Mouse (Mus musculus) forebrain, embryonic 15.5 days (tissue): Measurements from ENCODE around the gene Fgfr2. TPM values are rescaled to one million over a fixed set of nuclear protein-coding genes. Genes with fewer than 3 reads are reported as not detected.

Experiments used
- ATAC-seq: fragments of 200-750 bp; cut with Nextera tagmentation; replicated peaks from 2 replicates; pipeline ENCODE4 v1.8.0; 2017; ENCODE audit warnings: mild to moderate bottlenecking, moderate TSS enrichment, moderate library complexity
- H3K27ac ChIP-seq: fragments of 300-500 bp; sonication (generic); replicated peaks from 2 replicates; pipeline ENCODE4 v1.5.1; 2015; ENCODE audit warnings: mild to moderate bottlenecking, inconsistent platforms
- H3K27me3 ChIP-seq: fragments of 300-500 bp; sonication (generic); 2 replicates; pipeline ENCODE4 v1.6.1; 2015; ENCODE audit warnings: inconsistent platforms
- H3K36me3 ChIP-seq: fragments of 300-500 bp; sonication (generic); 2 replicates; pipeline ENCODE4 v1.6.1; 2015; ENCODE audit warnings: mild to moderate bottlenecking, inconsistent platforms
- H3K4me1 ChIP-seq: fragments of 300-500 bp; sonication (generic); 2 replicates; pipeline ENCODE4 v1.6.1; 2015; ENCODE audit warnings: inconsistent platforms
- H3K4me2 ChIP-seq: fragments of 300-500 bp; sonication (generic); replicated peaks from 2 replicates; pipeline ENCODE4 v1.6.1; 2015; ENCODE audit warnings: mild to moderate bottlenecking, inconsistent platforms
- H3K4me3 ChIP-seq: fragments of 300-500 bp; sonication (generic); 2 replicates; pipeline ENCODE4 v1.5.1; 2015; ENCODE audit warnings: mild to moderate bottlenecking, inconsistent platforms
- H3K9ac ChIP-seq: fragments of 300-500 bp; sonication (generic); replicated peaks from 2 replicates; pipeline ENCODE4 v1.6.1; 2015; ENCODE audit warnings: mild to moderate bottlenecking, inconsistent platforms
- H3K9me3 ChIP-seq: fragments of 300-500 bp; sonication (generic); 2 replicates; pipeline ENCODE4 v1.6.1; 2016; ENCODE audit warnings: inconsistent platforms
- WGBS: fragments of 180-500 bp; shearing (Covaris S2); methylation state at CpG from one replicate; pipeline ENCODE4 v1.1.7; 2015; ENCODE audit warnings: mixed read lengths; 5-methylcytosine and 5-hydroxymethylcytosine counted together
- polyA plus RNA-seq: library from polyadenylated mRNA; unstranded; fragments of >200 nt; fragmentation: Nextera tagmentation; extraction: Ambion mirVana; gene quantifications from 2 replicates; pipeline ENCODE4 v1.2.1, GENCODE M21; 2015

Fgfr2 gene
- polyA plus RNA-seq, 1 experiment from 2014 or later, result 48.1 TPM

DNA sequence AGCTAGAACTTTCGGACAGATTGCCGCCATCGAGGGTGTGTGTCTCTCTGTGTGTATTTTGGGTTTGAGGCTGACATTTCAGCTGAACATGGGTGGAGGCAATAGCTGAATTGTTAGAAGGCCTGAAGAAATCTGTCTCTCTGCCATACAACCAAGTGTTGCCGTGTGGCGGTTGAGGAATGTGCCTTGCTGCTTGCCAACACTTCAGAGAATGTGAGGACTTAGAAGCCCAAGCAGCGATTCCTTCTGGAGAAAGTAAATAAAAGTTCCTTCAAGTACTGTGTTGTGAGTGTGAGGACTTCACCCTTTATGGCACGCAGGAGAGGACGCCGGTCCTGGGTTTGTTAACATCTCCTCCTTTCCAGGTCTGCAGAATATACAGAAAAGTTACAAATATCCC is 2482.5 kb downstream of the Fgfr2 start:
- 88% methylated on average over 9 of the region's 9 CpGs for WGBS
- Histone ChIP-seq H3K9me3 (no peaks in the 10 kb centered on the region), H3K4me1 (peaks cover 2% of the 10 kb centered on the region), H3K9ac (no peak overlapping the region), H3K4me3 (no peak overlapping the region), H3K36me3 (no peaks in the 10 kb centered on the region), H3K27ac (no peak overlapping the region), H3K27me3 (no peaks in the 10 kb centered on the region), H3K4me2 (no peak overlapping the region)
- ATAC-seq, result no peak

DNA sequence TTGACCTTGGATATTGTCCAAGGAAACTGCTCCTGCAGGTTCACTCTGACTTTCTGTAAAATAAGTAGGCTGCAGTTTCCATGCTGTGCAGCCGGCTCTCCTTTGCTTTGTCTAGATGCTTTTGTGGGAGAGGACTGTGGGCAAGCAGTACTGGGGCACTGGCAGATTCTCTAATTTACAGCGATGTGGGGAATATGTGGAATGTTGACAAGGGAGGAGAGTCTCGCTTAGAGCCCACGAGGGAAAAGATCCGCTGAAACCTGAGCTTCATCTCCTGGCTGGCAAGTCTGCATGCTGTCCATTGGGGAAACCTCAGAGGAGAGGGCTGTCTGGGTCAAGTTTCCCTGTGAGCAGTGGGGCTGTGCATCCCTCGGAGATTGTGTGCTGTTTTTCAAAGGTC is 2485.3 kb downstream of the Fgfr2 start:
- Histone ChIP-seq H3K36me3 (no peaks in the 10 kb centered on the region), H3K4me3 (no peak overlapping the region), H3K9me3 (no peaks in the 10 kb centered on the region), H3K4me2 (no peak overlapping the region), H3K27ac (no peak overlapping the region), H3K27me3 (no peaks in the 10 kb centered on the region), H3K4me1 (no peaks in the 10 kb centered on the region), H3K9ac (no peak overlapping the region)
- no peak for ATAC-seq
- 46% methylated on average over 6 of the region's 6 CpGs for WGBS

DNA sequence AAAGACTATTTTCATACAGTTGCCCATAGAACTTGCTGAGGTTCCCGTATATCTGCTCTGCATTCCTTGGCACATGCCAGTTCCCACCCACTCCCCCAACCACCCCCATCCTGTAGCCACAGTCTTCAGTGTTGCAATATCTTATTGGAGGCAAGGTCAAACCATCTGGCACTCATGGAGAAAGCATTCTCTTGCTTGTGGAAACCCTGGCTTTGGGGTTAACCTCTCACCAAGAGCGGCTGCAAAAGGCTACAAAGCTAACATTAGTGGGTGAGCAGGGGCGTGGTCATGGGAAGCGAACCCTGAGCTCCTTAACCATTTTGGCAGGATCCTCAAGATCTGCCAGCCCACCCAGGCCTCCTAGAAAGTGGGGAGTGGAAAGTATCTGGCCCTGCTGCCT is 2486.2 kb downstream of the Fgfr2 start:
- Histone ChIP-seq H3K9ac (no peak overlapping the region), H3K36me3 (no peaks in the 10 kb centered on the region), H3K4me3 (no peak overlapping the region), H3K9me3 (no peaks in the 10 kb centered on the region), H3K4me2 (no peak overlapping the region), H3K27me3 (no peaks in the 10 kb centered on the region), H3K4me1 (no peaks in the 10 kb centered on the region), H3K27ac (no peak overlapping the region)
- ATAC-seq, result no peak
- WGBS, result 90% methylated on average over 4 of the region's 4 CpGs

DNA sequence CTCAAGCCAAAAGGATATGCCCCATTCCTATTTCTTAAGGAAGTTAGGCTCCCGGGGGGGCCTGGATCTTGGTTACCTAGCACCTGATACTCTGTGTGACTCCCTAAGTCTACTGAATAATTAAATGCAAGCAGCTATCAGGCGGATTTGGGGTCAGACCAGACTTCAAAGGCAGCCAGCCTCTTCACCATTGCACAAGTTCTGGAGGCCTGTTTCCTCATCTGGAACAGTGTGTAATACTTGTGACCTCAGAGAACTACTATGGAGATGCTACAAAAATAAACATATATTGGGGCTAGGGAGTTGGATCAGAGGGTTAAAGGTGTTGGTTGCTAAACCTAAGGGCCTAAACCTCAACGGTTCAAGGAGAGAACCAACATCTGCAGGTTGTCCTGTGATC is 2486.9 kb downstream of the Fgfr2 start:
- Histone ChIP-seq H3K27me3 (no peaks in the 10 kb centered on the region), H3K36me3 (no peaks in the 10 kb centered on the region), H3K4me2 (no peak overlapping the region), H3K4me1 (no peaks in the 10 kb centered on the region), H3K9ac (no peak overlapping the region), H3K27ac (no peak overlapping the region), H3K9me3 (no peaks in the 10 kb centered on the region), H3K4me3 (no peak overlapping the region)
- no peak for ATAC-seq
- 94% methylated on average over 3 of the region's 3 CpGs for WGBS

DNA sequence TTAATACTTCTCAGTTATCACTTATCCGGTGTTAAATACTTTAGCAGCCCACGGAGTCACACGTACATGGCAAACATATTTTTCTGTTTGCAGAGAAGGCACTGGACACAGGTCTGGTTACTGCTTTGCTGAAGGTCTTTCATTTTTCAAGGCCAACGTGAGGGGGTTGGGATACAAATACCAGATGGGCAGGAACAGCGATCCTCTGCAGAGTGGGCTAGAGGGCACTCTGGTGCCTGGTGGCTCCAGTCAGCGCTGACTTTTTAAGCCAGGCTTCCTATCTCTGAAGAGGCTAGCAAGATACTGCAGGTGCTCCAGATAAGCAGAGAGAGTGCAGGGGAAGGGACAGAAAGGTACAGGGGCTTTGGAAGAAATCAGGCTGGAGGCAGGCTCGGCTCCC is 2487.9 kb downstream of the Fgfr2 start:
- no peaks in the 10 kb centered on the region for H3K4me1 ChIP-seq
- 58% methylated on average over 7 of the region's 7 CpGs for WGBS
- H3K27me3 ChIP-seq, result no peaks in the 10 kb centered on the region
- no peak overlapping the region for H3K4me2 ChIP-seq
- no peaks in the 10 kb centered on the region for H3K9me3 ChIP-seq
- H3K4me3 ChIP-seq, result no peak overlapping the region
- ATAC-seq, result no peak
- no peak overlapping the region for H3K9ac ChIP-seq
- no peak overlapping the region for H3K27ac ChIP-seq
- H3K36me3 ChIP-seq, result no peaks in the 10 kb centered on the region

DNA sequence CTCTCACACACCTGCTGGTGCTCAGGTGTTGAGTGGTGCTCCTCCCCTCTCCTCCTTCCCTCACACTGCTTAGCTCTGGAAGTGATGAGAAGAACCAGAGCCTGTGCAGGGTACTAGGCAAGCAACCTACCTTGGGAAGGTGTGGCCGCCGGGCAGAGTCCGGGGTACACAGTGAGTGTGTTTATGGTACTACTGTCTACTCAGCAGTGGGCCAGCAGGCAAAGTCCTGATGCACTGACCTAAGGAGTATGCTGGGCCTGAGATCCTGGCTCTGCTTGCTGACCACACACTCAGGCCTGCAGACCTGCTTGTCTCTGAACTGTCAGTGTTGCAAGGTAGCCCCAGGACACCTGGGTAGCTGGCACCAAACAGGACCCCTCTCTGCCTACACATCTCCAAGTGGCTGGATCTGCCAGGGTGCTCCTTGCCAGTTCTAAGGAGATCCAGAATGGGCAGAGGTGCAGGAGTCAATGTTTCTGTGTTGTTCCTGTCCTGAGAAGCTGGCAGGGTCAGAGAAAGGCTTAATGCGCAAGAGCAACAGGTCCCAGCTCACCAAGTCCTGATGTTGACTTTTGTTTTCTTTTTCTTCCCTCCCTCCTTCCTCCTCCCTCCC is 2488.8 kb downstream of the Fgfr2 start:
- no peak overlapping the region for H3K4me3 ChIP-seq
- no peaks in the 10 kb centered on the region for H3K27me3 ChIP-seq
- WGBS, result 90% methylated on average over 4 of the region's 4 CpGs
- no peaks in the 10 kb centered on the region for H3K4me1 ChIP-seq
- H3K9ac ChIP-seq, result no peak overlapping the region
- H3K9me3 ChIP-seq, result no peaks in the 10 kb centered on the region
- no peak for ATAC-seq
- H3K27ac ChIP-seq, result no peak overlapping the region
- H3K36me3 ChIP-seq, result no peaks in the 10 kb centered on the region
- no peak overlapping the region for H3K4me2 ChIP-seq

DNA sequence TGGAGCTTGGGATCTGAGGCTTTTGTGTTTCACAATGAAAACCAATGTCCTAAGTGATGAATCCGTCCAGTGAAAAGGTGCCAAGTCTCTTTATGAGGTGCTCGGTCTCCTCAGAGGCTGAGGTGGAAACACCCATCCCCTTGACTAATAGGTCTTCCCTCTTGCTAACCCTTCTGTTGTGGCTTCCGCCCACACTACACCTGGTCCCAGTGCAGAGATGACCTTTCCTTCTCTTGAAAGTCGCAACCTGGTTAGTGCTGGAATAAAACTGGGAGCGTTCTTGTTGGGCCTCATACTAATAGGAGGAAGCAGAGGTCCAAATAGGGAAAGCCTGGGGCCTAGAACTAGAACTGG is 2490.8 kb downstream of the Fgfr2 start:
- Histone ChIP-seq H3K9me3 (no peaks in the 10 kb centered on the region), H3K27ac (no peak overlapping the region), H3K36me3 (no peaks in the 10 kb centered on the region), H3K4me3 (no peak overlapping the region), H3K27me3 (no peaks in the 10 kb centered on the region), H3K9ac (no peak overlapping the region), H3K4me1 (no peaks in the 10 kb centered on the region), H3K4me2 (no peak overlapping the region)
- WGBS, result 84% methylated on average over 5 of the region's 5 CpGs
- ATAC-seq, result no peak

DNA sequence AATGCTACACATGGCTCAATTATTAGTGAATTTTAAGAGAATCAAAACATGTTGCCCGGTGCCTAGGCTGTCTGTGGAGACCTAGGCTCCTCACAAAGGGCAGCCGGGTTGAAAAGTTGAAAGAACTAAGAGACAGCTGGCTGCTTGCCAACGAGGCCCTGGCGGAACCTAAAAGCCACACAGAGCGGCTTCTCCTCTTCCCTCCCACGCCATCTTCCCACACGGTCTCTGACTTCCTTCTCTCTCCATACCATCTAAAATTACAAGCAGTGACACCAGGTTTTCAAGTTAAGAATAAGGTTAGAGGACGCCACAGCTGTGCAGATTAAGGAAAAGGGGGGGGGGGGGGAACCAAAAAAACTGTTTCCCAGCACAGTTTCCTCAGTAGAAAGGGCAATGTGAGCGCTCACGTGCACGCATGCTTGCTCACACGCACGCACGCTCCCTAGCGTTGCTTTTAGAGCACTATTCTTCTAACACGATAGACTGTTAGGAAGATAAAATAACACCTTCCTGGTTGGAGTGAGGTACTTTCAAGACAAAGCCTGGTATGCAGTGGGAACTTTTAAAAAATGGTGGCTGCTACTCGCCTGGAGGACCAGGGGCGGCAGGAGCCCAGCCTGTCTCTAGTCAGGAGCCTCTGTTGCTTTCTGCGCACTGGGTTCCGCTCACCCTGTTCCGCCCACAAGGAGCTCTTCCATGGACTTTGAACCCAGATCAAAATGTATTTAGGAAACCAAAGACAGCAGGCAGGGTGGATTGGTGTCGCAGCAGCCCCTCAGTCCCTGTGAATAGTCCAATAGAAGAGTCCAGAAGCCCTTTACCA is 2491.4 kb downstream of the Fgfr2 start:
- Histone ChIP-seq H3K36me3 (no peaks in the 10 kb centered on the region), H3K4me1 (no peaks in the 10 kb centered on the region), H3K9me3 (no peaks in the 10 kb centered on the region), H3K9ac (no peak overlapping the region), H3K4me3 (no peak overlapping the region), H3K27ac (no peak overlapping the region), H3K4me2 (no peak overlapping the region), H3K27me3 (no peaks in the 10 kb centered on the region)
- WGBS, result 57% methylated on average over 22 of the region's 22 CpGs
- ATAC-seq, result no peak

DNA sequence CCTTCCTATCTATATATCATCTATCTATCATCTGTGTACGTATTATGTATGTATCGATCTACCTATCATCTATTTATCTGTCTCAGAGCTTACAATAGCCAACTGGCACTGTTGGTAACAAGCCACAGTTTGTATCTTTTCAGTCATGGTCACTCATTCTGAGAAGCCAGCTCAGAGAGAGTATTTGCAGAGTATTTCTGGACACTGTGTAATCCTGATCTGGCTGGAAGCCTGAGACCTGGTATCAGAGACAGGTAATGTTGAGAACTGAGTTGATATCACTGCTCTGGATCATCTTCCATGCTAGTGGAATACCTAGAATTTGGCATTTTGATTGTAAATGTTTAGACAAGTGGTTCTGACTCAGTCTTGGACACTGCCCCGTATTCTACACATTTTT is 2492.2 kb downstream of the Fgfr2 start:
- WGBS, result 89% methylated on average over 3 of the region's 3 CpGs

DNA sequence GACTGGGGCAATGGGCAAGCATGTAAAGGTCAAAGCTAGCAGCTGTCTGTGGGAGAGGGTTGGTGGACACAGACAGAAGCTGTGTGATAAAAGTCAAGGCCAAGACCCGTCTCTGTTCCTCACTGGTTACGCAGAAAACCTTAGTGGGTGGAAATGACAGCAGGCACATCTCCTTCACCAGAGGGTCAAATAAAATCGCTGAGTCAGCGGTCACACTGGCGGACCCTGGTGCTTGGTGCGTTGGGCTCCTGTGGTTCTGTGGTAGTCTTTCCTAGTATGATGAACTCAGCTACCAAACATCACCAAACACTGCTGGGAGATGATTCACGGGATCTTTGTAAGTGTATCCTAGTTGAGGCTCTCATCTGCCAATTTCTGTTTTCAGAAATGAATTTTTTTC is 2493.2 kb downstream of the Fgfr2 start:
- WGBS, result 93% methylated on average over 7 of the region's 7 CpGs
- no peak overlapping the region for H3K27ac ChIP-seq

More for the DNA sequence above, 2492.2 kb downstream of the Fgfr2 start:
- H3K4me1 ChIP-seq, result no peaks in the 10 kb centered on the region
- no peaks in the 10 kb centered on the region for H3K36me3 ChIP-seq
- H3K4me3 ChIP-seq, result no peak overlapping the region
- no peak overlapping the region for H3K4me2 ChIP-seq
- no peak overlapping the region for H3K27ac ChIP-seq
- no peaks in the 10 kb centered on the region for H3K9me3 ChIP-seq
- H3K27me3 ChIP-seq, result no peaks in the 10 kb centered on the region
- H3K9ac ChIP-seq, result no peak overlapping the region
- ATAC-seq, result no peak

DNA sequence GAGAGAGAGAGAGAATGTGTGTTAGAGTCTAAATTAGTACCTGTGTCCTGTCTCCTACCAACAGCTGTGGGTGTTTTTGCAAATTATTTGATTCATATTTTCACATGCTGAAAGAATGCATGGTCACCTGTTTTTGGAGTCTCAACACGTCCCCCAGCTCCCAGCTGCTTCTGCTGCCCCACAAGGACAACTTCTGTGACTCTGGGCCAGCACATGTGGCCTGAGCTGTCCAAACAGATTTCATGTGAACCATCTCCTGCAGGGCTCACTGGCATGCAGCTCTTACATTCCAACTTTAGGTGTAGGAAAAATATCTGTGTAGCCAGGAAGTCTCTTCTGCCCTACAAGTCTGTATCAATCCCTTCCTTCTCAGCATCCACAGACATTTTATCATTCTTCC is 2494.5 kb downstream of the Fgfr2 start:
- Histone ChIP-seq H3K4me2 (no peak overlapping the region), H3K36me3 (no peaks in the 10 kb centered on the region), H3K9ac (no peak overlapping the region), H3K27ac (no peak overlapping the region), H3K27me3 (no peaks in the 10 kb centered on the region), H3K4me1 (no peaks in the 10 kb centered on the region), H3K9me3 (no peaks in the 10 kb centered on the region), H3K4me3 (no peak overlapping the region)
- no peak for ATAC-seq
- 46% methylated on average over 1 of the region's 1 CpGs for WGBS

More for the DNA sequence above, 2493.2 kb downstream of the Fgfr2 start:
- Histone ChIP-seq H3K9me3 (no peaks in the 10 kb centered on the region), H3K4me2 (no peak overlapping the region), H3K27me3 (no peaks in the 10 kb centered on the region), H3K36me3 (no peaks in the 10 kb centered on the region), H3K9ac (no peak overlapping the region), H3K4me3 (no peak overlapping the region), H3K4me1 (no peaks in the 10 kb centered on the region)
- ATAC-seq, result no peak

DNA sequence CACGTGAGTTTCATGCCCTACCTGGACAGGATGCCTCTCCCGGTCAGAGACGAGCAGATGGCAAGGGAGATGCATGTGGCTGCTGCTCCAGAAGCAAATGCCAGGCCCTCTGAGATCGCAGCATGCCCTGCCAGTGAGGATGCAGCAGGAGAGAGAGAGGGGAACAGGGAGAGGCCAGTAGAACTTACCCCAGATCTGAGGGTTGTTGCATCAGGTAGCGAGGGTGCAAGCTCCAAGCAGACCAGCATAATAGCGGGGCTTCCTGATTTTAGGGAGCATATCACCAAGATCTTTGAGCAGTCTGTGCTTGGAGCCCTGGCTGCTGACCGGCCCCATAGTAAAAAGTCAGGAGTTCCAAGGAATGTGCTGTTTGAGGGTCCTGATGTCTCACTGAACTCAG is 2497.8 kb downstream of the Fgfr2 start:
- H3K4me1 ChIP-seq, result no peaks in the 10 kb centered on the region
- no peaks in the 10 kb centered on the region for H3K27me3 ChIP-seq
- H3K27ac ChIP-seq, result no peak overlapping the region
- H3K4me2 ChIP-seq, result no peak overlapping the region
- WGBS, result 88% methylated on average over 7 of the region's 7 CpGs
- H3K9me3 ChIP-seq, result no peaks in the 10 kb centered on the region
- no peak overlapping the region for H3K9ac ChIP-seq
- H3K4me3 ChIP-seq, result no peak overlapping the region
- ATAC-seq, result no peak
- H3K36me3 ChIP-seq, result no peaks in the 10 kb centered on the region

DNA sequence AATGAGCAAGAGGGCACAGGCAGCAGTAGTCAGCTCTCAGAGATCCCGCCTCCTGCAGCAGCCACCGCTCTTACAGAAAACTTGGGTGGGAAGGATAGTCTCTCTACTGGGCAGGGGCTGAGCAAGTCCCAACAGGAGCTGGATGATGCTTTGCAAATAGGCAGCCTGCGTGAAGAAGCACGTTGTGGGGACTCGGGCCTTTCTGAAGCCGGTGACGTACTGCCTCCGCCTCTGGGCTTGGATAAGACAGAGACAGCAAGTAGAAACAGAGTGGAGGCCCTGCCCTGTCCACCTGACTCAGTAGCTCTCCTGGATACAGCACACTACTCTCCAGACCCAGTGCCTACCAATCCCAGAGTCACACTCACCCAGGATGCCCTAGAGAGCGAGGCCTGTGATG is 2498.9 kb downstream of the Fgfr2 start:
- WGBS, result 93% methylated on average over 9 of the region's 9 CpGs
- no peak for ATAC-seq
- Histone ChIP-seq H3K36me3 (no peaks in the 10 kb centered on the region), H3K4me1 (no peaks in the 10 kb centered on the region), H3K4me2 (no peak overlapping the region), H3K9ac (no peak overlapping the region), H3K27ac (no peak overlapping the region), H3K27me3 (no peaks in the 10 kb centered on the region), H3K9me3 (no peaks in the 10 kb centered on the region), H3K4me3 (no peak overlapping the region)
